ENCODE assay signal across 8 mouse cellular contexts in the genomic region with DNA sequence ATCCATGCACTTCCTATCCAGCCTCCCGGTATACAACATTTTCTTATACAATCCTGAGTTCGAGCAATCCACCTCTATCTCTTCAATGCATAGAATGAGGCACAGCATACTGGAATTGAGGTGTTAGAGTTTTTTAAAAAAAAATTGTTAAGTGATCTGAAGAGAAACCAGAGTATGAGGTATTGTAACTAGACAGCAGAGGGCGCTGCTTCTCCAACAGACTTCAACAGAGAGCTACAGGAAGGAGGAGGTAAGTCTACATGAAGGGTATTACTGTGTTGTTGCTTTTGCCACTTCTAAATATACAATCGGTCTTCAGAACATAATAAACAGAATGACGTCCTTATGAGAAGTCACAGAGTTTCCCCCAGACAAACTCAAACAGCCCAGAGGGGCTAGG.
DNase-seq lines count a peak whose midpoint lies in the region.

No protein-coding gene starts in this region.

- DNase-seq in adrenal gland, postnatal 14 days = peak; percentile 47
- no peak for DNase-seq in adrenal gland, adult 8-10 months
- DNase-seq in left cerebral cortex, postnatal 14 days (ENCODE audit: low spot score in 2 of 2) = peak; percentile 77 to 84
- DNase-seq in left cerebral cortex, adult 11 months (ENCODE audit: low spot score) = no peak
- peak; percentile 11 for DNase-seq in c-Kit-positive CD71-positive TER-119-negative erythroid progenitor cells, embryonic 14.5 days (ENCODE audit: low read depth)
- DNase-seq in lung, postnatal 14 days = peak; percentile 49
- no peak for DNase-seq in urinary bladder, postnatal 14 days (ENCODE audit: low spot score)
- DNase-seq in cerebellum, postnatal 36 days = no peak

- intact Hi-C loops in left cerebral cortex, postnatal 14 days (cut with DNase I) = loop anchor here (5.0 kb wide), 1 partner anchor 73 kb away; no protein-coding TSS in a partner anchor

Comparison
In these comparisons a context has a peak if more than half of its experiments do, and no peak if none do; other contexts are left out.
1. DNase-seq: peak in adrenal gland, postnatal 14 days (single experiment), left cerebral cortex, postnatal 14 days (2 of 2), c-Kit-positive CD71-positive TER-119-negative erythroid progenitor cells, embryonic 14.5 days (single experiment) and lung, postnatal 14 days (single experiment); none in adrenal gland, adult 8-10 months (single experiment), left cerebral cortex, adult 11 months (single experiment), urinary bladder, postnatal 14 days (single experiment) and cerebellum, postnatal 36 days (0 of 2).